Mouse (Mus musculus): ENCODE measurements around the gene Ccnjl. TPM values are rescaled to one million over a fixed set of nuclear protein-coding genes. Genes with fewer than 3 reads are reported as not detected.

Gene Ccnjl
- polyA plus RNA-seq, 1 experiment from 2014 or later = 29.2 TPM

DNA sequence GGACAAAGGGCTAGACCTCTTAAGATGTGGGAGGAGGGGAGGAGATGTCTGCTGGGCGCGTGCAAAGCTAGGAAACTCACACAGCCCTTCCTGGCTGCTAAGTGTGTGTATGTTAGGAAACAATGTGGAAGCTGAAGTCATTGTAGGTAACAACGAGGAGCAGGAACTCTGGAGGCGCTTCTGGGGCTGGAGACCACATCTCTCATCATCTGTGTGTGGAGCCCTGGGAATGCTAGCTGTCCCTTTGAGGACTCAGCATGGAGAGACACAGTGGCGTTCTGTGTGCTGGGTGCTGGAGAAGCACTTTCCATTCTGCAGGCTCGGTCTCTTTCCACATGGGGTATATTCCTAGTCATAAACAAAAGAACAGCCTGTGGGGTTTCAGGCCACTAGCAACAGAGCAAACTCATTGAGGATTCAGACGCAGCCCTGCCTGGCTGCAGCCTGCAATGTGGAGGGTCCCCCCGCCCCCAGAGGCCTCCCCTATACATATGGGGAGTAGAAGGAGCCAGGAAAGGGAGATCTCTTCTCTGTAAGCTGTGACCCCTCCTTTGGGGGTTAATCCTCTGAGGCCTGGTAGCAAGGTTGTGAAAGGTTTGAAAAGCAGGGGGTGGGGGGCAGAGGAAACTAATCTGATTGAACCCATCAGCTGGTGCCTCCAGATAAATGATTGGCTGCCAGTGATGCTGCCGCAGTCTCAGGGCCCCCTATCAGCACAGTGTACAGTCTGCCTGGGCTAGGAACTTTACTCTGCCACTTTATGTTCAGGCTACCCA lies 47.0 kb downstream of the Ccnjl start:
- peak; percentile 45; the same call in 1 of the 2 replicates for ATAC-seq (replicated peaks; ENCODE audit: low FRiP score)
- Histone ChIP-seq H3K4me3 (replicated peaks) (no peak overlapping the region), H3K4me2 (no peak overlapping the region), H3K9me3 (replicated peaks) (no peaks in the 10 kb centered on the region), H3K27ac (peak overlapping the region; percentile 59; the same call in 1 of the 2 replicates), H3K36me3 (peaks cover 17% of the 10 kb centered on the region), H3K4me1 (peaks cover 31% of the 10 kb centered on the region), H3K9ac (0 out of 2 replicates have a peak overlapping the region, but pooled peaks have one; percentile 5), H3K27me3 (no peaks in the 10 kb centered on the region)
- WGBS = 24% methylated on average over 9 of the region's 9 CpGs

- 61% methylated on average over 11 of the region's 11 CpGs for WGBS
- no peak overlapping the region for H3K9ac ChIP-seq
Observed at GRCm38 (mm10) chr11:43577713-43578478, 49.3 kb downstream of the Ccnjl start.

GRCm38 (mm10) chr11:43585211-43586005 lies 56.8 kb downstream of the Ccnjl start:
- 87% methylated on average over 22 of the region's 22 CpGs for WGBS
- Histone ChIP-seq H3K4me3 (replicated peaks) (no peak overlapping the region), H3K36me3 (peaks cover 82% of the 10 kb centered on the region), H3K9me3 (replicated peaks) (no peaks in the 10 kb centered on the region), H3K4me2 (no peak overlapping the region), H3K27me3 (no peaks in the 10 kb centered on the region), H3K4me1 (peaks cover 5% of the 10 kb centered on the region), H3K27ac (no peak overlapping the region), H3K9ac (no peak overlapping the region)
- ATAC-seq (replicated peaks; ENCODE audit: low FRiP score) = no peak; the same call in none of the 2 replicates

More at GRCm38 (mm10) chr11:43577713-43578478, 49.3 kb downstream of the Ccnjl start:
- H3K9me3 ChIP-seq (replicated peaks) = no peaks in the 10 kb centered on the region
- H3K27me3 ChIP-seq = no peaks in the 10 kb centered on the region
- no peak overlapping the region for H3K4me3 ChIP-seq (replicated peaks)
- peaks cover 17% of the 10 kb centered on the region for H3K4me1 ChIP-seq
- no peak overlapping the region for H3K27ac ChIP-seq
- no peak; the same call in 1 of the 2 replicates for ATAC-seq (replicated peaks; ENCODE audit: low FRiP score)
- H3K4me2 ChIP-seq = no peak overlapping the region
- peaks cover 34% of the 10 kb centered on the region for H3K36me3 ChIP-seq

- Histone ChIP-seq H3K27ac (0 out of 2 replicates have a peak within 1 kb of the TSS, but pooled peaks have one; percentile 28), H3K36me3 (peaks cover 73% of the 10 kb centered on the region), H3K4me3 (replicated peaks) (no peak within 1 kb of the TSS), H3K27me3 (no peaks in the 10 kb centered on the region), H3K4me1 (peaks cover 5% of the 10 kb centered on the region), H3K9me3 (replicated peaks) (no peaks in the 10 kb centered on the region), H3K9ac (no peak within 1 kb of the TSS), H3K4me2 (no peak within 1 kb of the TSS)
- ATAC-seq (replicated peaks; ENCODE audit: low FRiP score) = 0 out of 2 replicates have a peak, but pooled peaks have one; percentile 59
- WGBS = 72% methylated on average over 7 of the region's 7 CpGs
Observed at GRCm38 (mm10) chr11:43586324-43587090, 57.9 kb downstream of the Ccnjl start, which contains the start of gene 4933415A04Rik. Gene 4933415A04Rik, plus strand, starts transcription at chr11:43587040.

DNA sequence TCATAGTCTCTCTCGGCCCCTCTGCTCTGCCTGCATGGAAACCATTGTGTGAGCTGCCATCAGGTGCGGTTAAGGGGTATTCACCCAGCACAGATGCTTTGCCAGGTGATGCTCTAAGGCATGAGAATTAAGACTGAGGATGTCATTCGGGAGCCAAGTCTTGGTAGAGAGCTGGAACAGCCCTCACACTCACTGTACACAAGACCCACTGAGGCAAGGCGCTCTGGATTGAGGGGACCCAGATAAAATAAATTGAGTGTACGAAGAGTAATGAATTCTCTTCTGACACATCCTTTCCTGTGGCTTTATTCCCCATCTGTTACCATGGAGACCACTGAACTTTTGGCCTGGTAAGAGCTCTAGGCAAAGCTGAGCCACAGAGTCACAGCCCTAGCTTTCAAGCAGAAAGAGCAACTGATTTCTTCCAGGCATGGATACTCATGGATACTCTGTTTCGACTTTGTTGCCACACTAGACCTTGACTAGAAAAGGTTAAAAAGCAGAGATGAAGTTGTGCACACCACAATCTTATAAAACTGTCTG lies 61.0 kb downstream of the Ccnjl start:
- ATAC-seq (replicated peaks; ENCODE audit: low FRiP score) = no peak
- Histone ChIP-seq H3K9me3 (replicated peaks) (no peaks in the 10 kb centered on the region), H3K36me3 (peaks cover 47% of the 10 kb centered on the region), H3K27ac (no peak overlapping the region), H3K4me1 (peaks cover 8% of the 10 kb centered on the region), H3K9ac (no peak overlapping the region), H3K4me2 (no peak overlapping the region), H3K27me3 (no peaks in the 10 kb centered on the region), H3K4me3 (replicated peaks) (no peak overlapping the region)
- 64% methylated on average over 6 of the region's 6 CpGs for WGBS

DNA sequence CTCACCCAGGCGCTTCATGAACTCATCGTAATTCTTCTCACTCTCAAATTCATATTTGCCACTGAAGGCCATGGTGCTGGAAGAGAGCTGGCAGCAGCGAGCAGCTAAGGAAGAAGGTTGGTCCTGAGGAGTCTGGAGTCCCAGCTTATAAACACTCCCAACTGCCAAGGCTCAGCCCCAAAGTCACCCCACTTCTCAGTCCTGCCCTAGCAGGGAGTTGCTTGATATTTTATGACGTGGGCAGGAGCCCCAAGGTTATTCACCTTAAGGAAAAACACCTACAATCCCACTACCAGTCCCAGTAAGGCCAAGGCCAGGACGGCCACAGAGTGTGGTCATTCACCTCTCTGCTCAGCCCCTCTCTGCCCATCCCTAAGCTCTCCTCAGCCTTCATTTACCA lies 72.9 kb downstream of the Ccnjl start, which contains the start of gene Fabp6:
TSS of gene Fabp6 (minus strand) at position 101 of the 400 bp plus-strand sequence.
- ATAC-seq (replicated peaks; ENCODE audit: low FRiP score) = no peak
- Histone ChIP-seq H3K27me3 (no peaks in the 10 kb centered on the region), H3K9me3 (replicated peaks) (no peaks in the 10 kb centered on the region), H3K4me3 (replicated peaks) (no peak within 1 kb of the TSS), H3K9ac (no peak within 1 kb of the TSS), H3K36me3 (no peaks in the 10 kb centered on the region), H3K4me2 (no peak within 1 kb of the TSS), H3K27ac (no peak within 1 kb of the TSS), H3K4me1 (peaks cover 6% of the 10 kb centered on the region; the same call in 1 of the 2 replicates)
- 88% methylated on average over 5 of the region's 5 CpGs for WGBS

DNA sequence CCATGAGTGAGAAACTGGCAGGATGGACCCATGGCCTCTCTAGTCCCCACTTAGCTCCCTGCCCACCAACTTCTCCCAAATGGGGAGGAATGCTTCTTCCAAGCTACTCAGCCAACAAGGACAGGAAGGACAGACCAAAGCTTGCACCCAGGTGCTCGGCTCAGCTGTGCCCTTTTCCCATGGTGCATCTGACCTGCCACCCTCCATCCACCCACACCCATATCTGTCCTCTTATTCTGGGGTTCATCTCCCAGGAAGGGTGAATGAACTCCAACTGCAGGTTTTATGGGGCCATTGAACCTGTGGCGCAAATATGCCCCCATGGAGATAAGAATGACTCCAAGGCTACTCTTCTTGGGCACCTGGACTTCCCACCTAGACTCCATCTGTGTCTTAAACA lies 75.6 kb downstream of the Ccnjl start:
- no peak overlapping the region for H3K9ac ChIP-seq
- H3K27me3 ChIP-seq = no peaks in the 10 kb centered on the region
- no peak for ATAC-seq (replicated peaks; ENCODE audit: low FRiP score)
- WGBS = 90% methylated on average over 2 of the region's 2 CpGs
- H3K9me3 ChIP-seq (replicated peaks) = no peaks in the 10 kb centered on the region
- no peaks in the 10 kb centered on the region for H3K36me3 ChIP-seq
- H3K27ac ChIP-seq = no peak overlapping the region
- no peak overlapping the region for H3K4me2 ChIP-seq
- H3K4me3 ChIP-seq (replicated peaks) = no peak overlapping the region
- H3K4me1 ChIP-seq = peaks cover 6% of the 10 kb centered on the region; the same call in 1 of the 2 replicates

DNA sequence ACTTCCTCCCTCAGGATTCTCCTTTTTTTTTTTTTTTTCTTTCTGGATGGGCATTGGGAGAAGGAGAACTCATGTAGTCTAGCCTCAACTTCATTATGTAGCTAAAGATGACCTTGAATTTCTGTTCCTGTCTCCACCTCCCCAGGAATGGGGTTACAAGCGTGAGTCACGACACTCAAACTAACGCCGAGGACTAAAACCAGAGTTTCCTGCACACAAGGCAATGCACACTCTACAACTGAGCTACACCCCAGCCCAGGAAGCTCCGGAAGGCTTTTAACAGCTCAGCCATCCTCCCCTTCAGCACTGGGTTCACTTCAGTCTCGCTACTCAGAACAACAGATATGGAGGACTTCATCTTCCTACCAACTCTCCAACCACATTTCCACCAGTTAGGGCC lies 76.3 kb downstream of the Ccnjl start:
- H3K4me1 ChIP-seq = peaks cover 6% of the 10 kb centered on the region; the same call in 1 of the 2 replicates
- H3K4me2 ChIP-seq = no peak overlapping the region
- WGBS = 80% methylated on average over 6 of the region's 6 CpGs
- no peak for ATAC-seq (replicated peaks; ENCODE audit: low FRiP score)
- H3K9me3 ChIP-seq (replicated peaks) = no peaks in the 10 kb centered on the region
- H3K9ac ChIP-seq = no peak overlapping the region
- H3K27ac ChIP-seq = no peak overlapping the region
- no peaks in the 10 kb centered on the region for H3K36me3 ChIP-seq
- no peak overlapping the region for H3K4me3 ChIP-seq (replicated peaks)
- no peaks in the 10 kb centered on the region for H3K27me3 ChIP-seq

GRCm38 (mm10) chr11:43605859-43606258 lies 77.3 kb downstream of the Ccnjl start:
- Histone ChIP-seq H3K36me3 (no peaks in the 10 kb centered on the region), H3K27ac (no peak overlapping the region), H3K4me3 (replicated peaks) (no peak overlapping the region), H3K27me3 (no peaks in the 10 kb centered on the region), H3K4me1 (peaks cover 12% of the 10 kb centered on the region; the same call in 1 of the 2 replicates), H3K9ac (no peak overlapping the region), H3K4me2 (no peak overlapping the region), H3K9me3 (replicated peaks) (no peaks in the 10 kb centered on the region)
- WGBS = 65% methylated on average over 6 of the region's 6 CpGs
- ATAC-seq (replicated peaks; ENCODE audit: low FRiP score) = peak; percentile 66

GRCm38 (mm10) chr11:43608440-43608839 lies 79.9 kb downstream of the Ccnjl start:
- H3K27me3 ChIP-seq = no peaks in the 10 kb centered on the region
- H3K36me3 ChIP-seq = no peaks in the 10 kb centered on the region
- H3K9me3 ChIP-seq (replicated peaks) = no peaks in the 10 kb centered on the region
- no peak overlapping the region for H3K9ac ChIP-seq
- no peak overlapping the region for H3K4me3 ChIP-seq (replicated peaks)
- no peak for ATAC-seq (replicated peaks; ENCODE audit: low FRiP score)
- H3K4me2 ChIP-seq = no peak overlapping the region
- peaks cover 20% of the 10 kb centered on the region; the same call in 1 of the 2 replicates for H3K4me1 ChIP-seq
- H3K27ac ChIP-seq = no peak overlapping the region
- 59% methylated on average over 3 of the region's 3 CpGs for WGBS
